Mouse (Mus musculus) megakaryocyte, embryonic 14.5 days (primary cell): ENCODE measurements around the gene Capn11.

Experiments
- FLI1 ChIP-seq: IDR thresholded peaks from 2 replicates; pipeline ENCODE4 v1.6.1; 2012; ENCODE audit warnings: low read length, inconsistent platforms, mixed read lengths
- GATA1 ChIP-seq: IDR thresholded peaks from 3 replicates; pipeline ENCODE4 v1.6.1; 2012; ENCODE audit warnings: mixed read lengths, low read length, inconsistent platforms, borderline replicate concordance

GRCm38 (mm10) chr17:45680391-45680980, 21.4 kb upstream of the Capn11 start:
- no peak for TF ChIP-seq GATA1
- no peak for TF ChIP-seq FLI1
